Mouse (Mus musculus): ENCODE data around the gene Vmn1r52. TPM values are rescaled to one million over a fixed set of nuclear protein-coding genes. Genes with fewer than 3 reads are reported as not detected.

Gene Vmn1r52
- not detected for total RNA-seq (2023)

GRCm38 (mm10) chr6:90174508-90174907 lies at the start of gene Vmn1r52:
Vmn1r52 (plus strand) TSS chr6:90174808.

GRCm38 (mm10) chr6:90202493-90202892 lies 27.9 kb downstream of the Vmn1r52 start, which contains the start of gene V1ra8:
V1ra8 (plus strand) TSS chr6:90202793.

GRCm38 (mm10) chr6:90224338-90224737 lies 49.7 kb downstream of the Vmn1r52 start, which contains the start of gene Vmn1r53:
Vmn1r53 (minus strand) TSS chr6:90224438.

Other genes starting within 250 kb of the Vmn1r52 start
- not detected for gene Vmn1r45, start 234.2 kb upstream of the Vmn1r52 start, total RNA-seq (2023)
- not detected for gene Vmn1r46, start 205.5 kb upstream of the Vmn1r52 start, total RNA-seq (2023)
- gene Vmn1r47, start 158.7 kb upstream of the Vmn1r52 start, total RNA-seq (2023) = not detected
- not detected for gene Vmn1r48, start 138.0 kb upstream of the Vmn1r52 start, total RNA-seq (2023)
- gene Vmn1r49, start 96.3 kb upstream of the Vmn1r52 start, total RNA-seq (2023) = not detected
- not detected for gene Vmn1r50, start 73.4 kb upstream of the Vmn1r52 start, total RNA-seq (2023)
- not detected for gene Vmn1r51, start 52.2 kb upstream of the Vmn1r52 start, total RNA-seq (2023)
- not detected for gene V1ra8, start 28.0 kb downstream of the Vmn1r52 start, total RNA-seq (2023)
- not detected for gene Vmn1r53, start 49.6 kb downstream of the Vmn1r52 start, total RNA-seq (2023)
- gene Vmn1r54, start 71.5 kb downstream of the Vmn1r52 start, total RNA-seq (2023) = not detected
- gene BC048671, start 126.4 kb downstream of the Vmn1r52 start, total RNA-seq (2023) = not detected
- gene Chst13, start 150.4 kb downstream of the Vmn1r52 start, total RNA-seq (2023) = 0.35 TPM
- gene Uroc1, start 158.5 kb downstream of the Vmn1r52 start, total RNA-seq (2023) = not detected
- gene Zxdc, start 194.7 kb downstream of the Vmn1r52 start, total RNA-seq (2023) = 34.6 TPM

Measured in CD4-positive naive resting alpha-beta T cell, adult 57 days (primary cell).